Mouse (Mus musculus): ENCODE measurements around the gene Schip1.
"Not testable (repeated sequence)": the region's sequence is repeated elsewhere in the genome, so short reads cannot be mapped to it uniquely, and the experiment has no call there.

Schip1 gene

GRCm38 (mm10) chr3:68064731-68065130 lies at the start of gene Schip1:
Gene Schip1, plus strand, starts transcription at chr3:68064802.
- DNase-seq = no peak

GRCm38 (mm10) chr3:68015786-68016185 lies 48.8 kb upstream of the Schip1 start:
- no peak for DNase-seq

- no peak for DNase-seq
Measured at GRCm38 (mm10) chr3:68019401-68019800, 45.2 kb upstream of the Schip1 start.

- no peak for DNase-seq
Measured at GRCm38 (mm10) chr3:68036097-68036496, 28.5 kb upstream of the Schip1 start.

- no peak for DNase-seq
Measured at GRCm38 (mm10) chr3:68042951-68043350, 21.7 kb upstream of the Schip1 start.

- DNase-seq = no peak
Measured at GRCm38 (mm10) chr3:68045475-68046416, 18.9 kb upstream of the Schip1 start.

- DNase-seq = no peak
Measured at GRCm38 (mm10) chr3:68053538-68053937, 11.1 kb upstream of the Schip1 start.

GRCm38 (mm10) chr3:68055071-68055470 lies 9.5 kb upstream of the Schip1 start:
- no peak for DNase-seq

GRCm38 (mm10) chr3:68056373-68057275 lies 8.0 kb upstream of the Schip1 start:
- DNase-seq = peak; percentile 50

GRCm38 (mm10) chr3:68059162-68059800 lies 5.3 kb upstream of the Schip1 start:
- peak; percentile 19 for DNase-seq

GRCm38 (mm10) chr3:68071395-68072386 lies 7.1 kb downstream of the Schip1 start:
- peak; percentile 11 for DNase-seq

GRCm38 (mm10) chr3:68077406-68077805 lies 12.8 kb downstream of the Schip1 start:
- no peak for DNase-seq

GRCm38 (mm10) chr3:68085024-68085423 lies 20.4 kb downstream of the Schip1 start:
- DNase-seq = no peak

- no peak for DNase-seq
Measured at GRCm38 (mm10) chr3:68092108-68092507, 27.5 kb downstream of the Schip1 start.

GRCm38 (mm10) chr3:68096724-68097431 lies 32.3 kb downstream of the Schip1 start:
- DNase-seq = no peak

GRCm38 (mm10) chr3:68099561-68099960 lies 35.0 kb downstream of the Schip1 start:
- DNase-seq = not testable (repeated sequence)

GRCm38 (mm10) chr3:68101343-68101742 lies 36.7 kb downstream of the Schip1 start:
- DNase-seq = no peak

GRCm38 (mm10) chr3:68105081-68105685 lies 40.6 kb downstream of the Schip1 start:
- DNase-seq = no peak

GRCm38 (mm10) chr3:68121338-68121737 lies 56.7 kb downstream of the Schip1 start:
- DNase-seq = no peak

GRCm38 (mm10) chr3:68126284-68126856 lies 61.8 kb downstream of the Schip1 start:
- no peak for DNase-seq
